Mouse (Mus musculus): ENCODE results near the gene Tnn.
A peak's percentile ranks its signal among the peaks of the same experiment; 100 is the strongest.

Gene Tnn

DNA sequence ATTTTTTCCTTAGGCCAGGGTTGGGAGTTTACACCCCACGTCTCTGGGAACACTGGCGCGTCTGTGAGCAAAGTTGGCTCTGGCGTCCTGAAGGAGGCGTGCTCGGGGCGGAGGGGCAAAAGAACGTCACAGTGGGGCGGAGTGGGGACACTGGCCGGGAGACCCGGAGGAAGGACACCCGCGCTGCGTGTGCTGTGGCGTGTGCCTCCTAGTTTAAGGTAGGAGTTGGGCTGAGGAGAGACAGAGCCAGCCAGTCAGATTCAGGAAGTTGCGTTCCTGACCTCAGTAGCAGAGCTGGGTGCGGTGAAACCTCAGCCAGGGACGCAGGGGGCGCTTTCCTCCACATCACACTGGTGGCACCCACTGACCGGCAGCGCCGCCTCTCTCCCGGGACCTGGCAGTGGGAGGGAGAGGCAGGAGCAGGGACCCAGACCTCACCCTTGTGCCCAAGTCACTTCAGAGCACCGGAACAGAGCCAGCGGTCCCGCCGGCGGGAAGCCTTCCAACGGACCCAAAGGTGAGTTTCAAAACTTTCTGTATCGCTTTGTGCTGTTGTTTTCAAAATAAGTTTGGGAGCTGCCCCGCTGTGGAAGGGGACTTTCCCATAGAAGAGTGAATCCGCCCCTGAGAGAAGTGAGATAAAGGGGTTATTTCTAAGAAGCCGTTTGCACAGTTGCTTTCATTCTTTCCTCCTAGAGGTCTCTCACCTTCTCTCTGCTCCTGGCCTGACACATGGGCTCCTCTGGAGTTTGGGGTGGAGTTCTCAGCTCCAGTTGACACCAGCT, 109.0 kb downstream of the Tnn start, which contains the start of gene 4930523C07Rik:
Gene 4930523C07Rik, plus strand, starts transcription at position 146 of the 785 bp plus-strand sequence.
- DNase-seq (ENCODE audit: extremely low spot score, low spot score): peak; percentile 42

DNA sequence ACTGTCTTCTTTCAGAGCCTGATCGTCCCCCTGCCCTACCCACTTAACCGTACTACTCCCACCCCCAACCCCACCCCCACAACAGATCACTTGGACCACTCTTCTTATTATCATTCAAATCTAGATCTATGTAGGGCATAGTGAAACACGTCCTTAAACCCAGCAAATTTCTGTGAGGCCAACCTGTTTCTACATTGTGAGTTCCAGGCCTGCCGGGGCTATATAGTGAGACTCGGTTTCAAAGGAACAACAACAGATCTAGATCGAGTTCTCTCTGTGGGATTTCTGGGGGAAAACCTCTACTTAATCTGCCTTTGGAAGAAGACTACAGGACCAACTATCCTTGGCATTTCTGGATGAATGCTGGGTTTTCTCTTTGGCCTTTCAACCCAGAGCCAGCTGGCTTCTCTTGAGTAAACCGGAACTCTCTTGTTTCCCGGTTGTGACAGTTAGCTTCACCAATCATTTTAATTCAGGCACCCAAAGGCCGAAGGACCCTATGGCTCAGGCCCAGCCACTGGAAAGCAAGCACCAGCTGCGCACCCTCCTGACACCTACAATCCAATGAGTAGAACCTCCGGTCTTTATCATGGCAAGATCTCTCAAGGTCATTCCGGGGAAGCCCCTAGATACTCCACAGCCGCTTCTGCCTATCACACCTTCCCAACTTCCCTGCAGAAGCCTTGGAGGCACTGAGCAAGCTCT, 110.0 kb downstream of the Tnn start:
- no peak for DNase-seq (ENCODE audit: extremely low spot score, low spot score)

DNA sequence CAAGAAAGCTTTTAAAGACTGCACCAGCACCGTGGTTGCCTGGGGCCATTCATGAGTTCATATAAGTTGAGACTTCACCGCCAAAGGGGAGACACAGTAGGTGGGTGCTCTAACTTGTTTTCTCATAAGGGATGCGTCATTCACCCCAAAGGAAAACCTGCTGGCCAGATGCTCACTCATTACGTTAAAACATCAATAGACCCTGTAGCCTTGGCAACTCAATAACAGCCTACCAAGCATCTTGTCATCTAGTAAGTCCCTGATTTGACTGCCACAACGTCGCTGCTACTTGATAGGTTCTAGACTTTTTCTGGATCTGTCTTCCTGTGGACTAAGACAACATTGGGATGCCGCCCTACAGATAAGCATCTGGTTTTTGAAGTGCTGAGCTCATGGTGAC, 111.0 kb downstream of the Tnn start:
- DNase-seq (ENCODE audit: extremely low spot score, low spot score): no peak

DNA sequence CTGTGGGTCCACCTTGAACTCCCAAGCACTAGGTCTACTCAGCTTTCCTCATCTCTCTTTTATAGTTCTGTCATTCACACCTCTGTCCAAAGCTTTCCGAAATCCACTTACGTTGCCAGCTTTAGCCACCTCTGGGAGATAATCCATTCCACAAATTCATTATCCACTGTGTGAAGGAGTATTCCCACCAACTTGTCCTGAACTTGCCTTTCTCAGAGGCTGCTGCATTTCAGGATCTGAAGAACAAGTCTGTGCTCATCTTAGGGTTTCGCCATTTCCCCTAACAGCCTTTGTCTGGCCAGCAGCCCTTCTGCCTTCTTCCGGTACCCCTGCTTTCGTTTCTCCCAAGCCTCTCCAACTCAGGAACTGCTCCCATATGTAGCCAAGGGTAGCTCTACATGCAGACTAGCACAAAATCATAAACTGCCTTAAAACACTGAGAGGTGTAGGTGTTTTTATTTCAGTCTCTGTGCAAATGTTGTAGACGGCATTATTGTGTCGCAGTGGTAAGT, 112.1 kb downstream of the Tnn start:
- no peak for DNase-seq (ENCODE audit: extremely low spot score, low spot score)

DNA sequence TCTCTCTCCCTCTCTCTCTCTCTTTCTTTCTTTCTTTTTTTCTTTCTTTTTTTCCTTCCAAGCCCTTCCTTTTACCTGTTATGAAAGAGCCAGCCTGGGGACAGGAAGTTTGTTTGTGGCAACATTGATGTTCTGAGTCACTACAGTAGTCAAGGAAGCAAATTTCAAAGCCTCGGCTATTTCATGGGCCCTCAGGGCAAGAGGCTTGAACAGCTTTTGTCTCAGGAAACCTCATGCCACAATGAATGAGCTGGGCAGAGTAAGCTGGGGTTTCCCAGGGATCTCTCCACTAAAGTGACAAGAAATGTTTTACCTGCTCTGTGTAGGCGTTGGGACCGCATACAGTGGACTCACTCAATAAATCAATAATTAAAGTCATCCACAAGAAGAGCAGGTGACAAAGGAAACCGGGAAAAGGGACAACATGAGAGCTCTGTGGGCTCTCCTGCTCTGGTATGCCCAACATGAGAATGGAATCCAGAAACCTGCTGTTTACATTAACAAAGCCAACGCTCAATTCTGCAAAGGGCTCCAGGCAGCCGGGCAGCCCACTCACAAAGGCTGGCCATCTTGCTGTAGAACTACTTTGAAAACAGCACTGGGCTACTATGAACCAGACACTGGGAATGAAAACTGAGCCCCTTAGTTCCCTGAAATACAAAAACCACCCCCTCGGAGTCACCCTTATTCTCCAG, 113.3 kb downstream of the Tnn start:
- DNase-seq (ENCODE audit: extremely low spot score, low spot score): no peak

DNA sequence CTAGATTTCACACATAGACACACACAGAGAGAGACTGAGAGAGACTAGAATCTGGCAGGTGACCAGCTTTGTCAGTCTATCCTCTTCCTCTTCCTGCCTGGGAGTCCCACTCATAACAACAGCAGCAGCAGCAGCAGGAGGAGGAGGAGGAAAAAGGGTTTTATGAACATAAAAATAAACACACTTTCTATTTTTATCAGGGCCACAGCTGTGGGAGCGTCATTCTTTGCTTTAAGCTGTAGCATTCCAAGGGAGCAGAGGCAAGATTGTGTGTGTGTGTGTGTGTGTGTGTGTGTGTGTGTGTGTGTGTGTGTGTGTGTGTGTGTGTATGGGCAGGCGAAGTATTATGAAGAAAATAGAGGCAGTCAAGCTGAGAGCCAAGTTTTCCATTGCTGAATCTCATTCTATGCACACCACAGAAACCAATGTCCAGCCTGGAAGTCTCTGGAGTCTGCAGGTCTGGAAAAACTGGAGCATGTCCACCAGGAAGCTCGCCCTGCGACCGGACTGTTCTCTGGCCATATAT, 116.3 kb downstream of the Tnn start:
- DNase-seq (ENCODE audit: extremely low spot score, low spot score): no peak

DNA sequence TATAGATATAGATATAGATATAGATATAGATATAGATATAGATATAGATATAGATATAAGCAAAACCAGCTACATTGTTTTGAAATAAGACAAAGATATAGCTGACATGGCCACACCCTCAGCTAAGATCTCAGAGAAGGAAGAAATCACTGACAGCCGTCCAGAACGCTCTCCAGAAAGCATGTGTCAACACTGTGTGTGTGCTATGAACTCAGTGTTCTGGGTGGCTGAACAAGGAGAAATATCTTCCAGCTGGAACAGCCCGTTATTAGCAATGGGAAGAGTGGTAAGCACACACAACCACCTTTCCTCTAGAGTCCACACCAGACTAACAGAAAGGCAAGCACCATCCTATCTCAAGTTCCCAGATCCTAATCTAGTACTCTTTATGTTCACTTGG, 117.8 kb downstream of the Tnn start:
- no peak for DNase-seq (ENCODE audit: extremely low spot score, low spot score)

Data from neural tube, embryonic 10.5 days (tissue).